1 mouse cellular context compared by ENCODE assay signal in the genomic region with DNA sequence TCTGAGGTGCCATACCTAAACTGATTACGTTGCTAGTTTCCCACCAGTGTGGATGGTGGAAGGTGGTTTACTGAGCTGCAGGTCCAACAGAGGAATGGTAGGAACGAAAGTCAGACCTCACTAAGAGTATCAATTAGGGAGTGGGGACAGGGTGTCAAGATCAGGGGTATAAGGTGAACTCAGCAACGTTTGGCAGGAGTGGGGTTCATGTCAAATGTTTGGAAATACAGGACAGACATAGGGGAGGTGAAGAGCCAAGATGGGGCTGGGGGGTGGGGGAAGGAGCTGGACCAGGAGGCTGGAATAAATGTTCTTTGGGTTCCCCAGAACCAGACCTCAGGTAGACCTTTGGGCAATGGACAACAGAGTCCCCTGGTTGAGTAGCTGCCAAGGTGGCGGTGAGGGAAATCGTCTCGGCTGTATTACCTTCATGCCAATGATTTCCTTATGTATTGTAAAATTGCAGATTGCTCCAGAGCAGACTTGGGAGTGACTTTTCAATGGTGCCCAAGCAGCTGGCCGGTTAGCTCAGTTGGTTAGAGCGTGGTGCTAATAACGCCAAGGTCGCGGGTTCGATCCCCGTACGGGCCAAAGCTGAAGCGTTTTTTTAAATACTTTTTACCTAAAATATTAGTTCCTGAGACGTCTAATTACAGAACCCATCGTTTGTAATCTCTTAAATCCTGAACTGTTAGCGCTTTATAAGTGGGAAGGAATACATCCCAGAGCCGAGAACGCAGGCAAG.
TF ChIP-seq lines count a peak whose summit lies in the region.

No protein-coding gene starts in this region.

TF ChIP-seq in CH12.LX, 34 proteins besides CTCF, POLR2A, EP300 and RAD21 (continued from another document):
- TF ChIP-seq SIN3A (IDR thresholded peaks at IDR 0.05; ENCODE audit: low read length) = no peak
- no peak for TF ChIP-seq ELF1 (IDR thresholded peaks at IDR 0.05; ENCODE audit: low read depth, low read length)
TF ChIP-seq in CH12.LX: peak in this region for 1.
